ENCODE assay signal across 8 mouse cellular contexts in the genomic region with DNA sequence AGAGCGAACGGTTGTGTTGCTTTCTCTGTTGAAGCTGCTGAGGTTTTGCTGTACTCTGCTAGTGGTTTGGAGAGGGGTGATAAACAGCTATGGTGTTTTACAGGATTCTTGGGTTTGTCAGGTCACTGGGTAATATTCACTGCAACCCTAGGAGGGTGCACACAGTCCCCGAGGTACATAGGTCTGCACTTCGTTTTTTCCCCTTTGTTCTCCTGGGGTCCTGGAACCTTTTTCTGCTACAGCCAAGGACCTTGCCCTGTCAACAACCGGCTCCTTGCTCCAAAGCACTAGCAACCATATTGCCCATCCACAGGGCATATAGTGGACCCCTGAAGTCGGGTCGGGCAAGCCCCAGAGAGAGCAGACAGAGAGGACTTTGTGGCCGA. TPM values are rescaled to one million over a fixed set of nuclear protein-coding genes. Genes with fewer than 3 reads are reported as not detected.
DNase-seq lines count a peak whose midpoint lies in the region; ATAC-seq and TF ChIP-seq lines count a peak whose summit lies in the region.
"Not testable (repeated sequence)": the region's sequence is repeated elsewhere in the genome, so short reads cannot be mapped to it uniquely, and the experiment has no call there.

No protein-coding gene starts in this region.

- TF ChIP-seq CTCF in hindbrain, postnatal 0 days (IDR thresholded peaks at IDR 0.05; ENCODE audit: low read depth); liver, postnatal 0 days (IDR thresholded peaks at IDR 0.05; ENCODE audit: low read depth): not testable (repeated sequence)

- peak; percentile 38 to 55 for DNase-seq in CD8-positive naive resting alpha-beta T cell, adult 2 months (ENCODE audit: low read depth in 2 of 2, low spot score in 2 of 2)
- peak; percentile 17 for DNase-seq in gastrocnemius, postnatal 14 days
- not testable (repeated sequence) for DNase-seq in hindbrain, postnatal 0 days (ENCODE audit: low spot score); liver, postnatal 0 days
- peak; percentile 54 for DNase-seq in layer of hippocampus, adult 11-12 months (ENCODE audit: low spot score)

- peak; percentile 55 for ATAC-seq in common myeloid progenitor, adult 5-6 weeks (replicated peaks; ENCODE audit: low read depth, poor library complexity, severe bottlenecking)
- ATAC-seq in hindbrain, postnatal 0 days: peak; percentile 85
- peak; percentile 82 for ATAC-seq in liver, postnatal 0 days
- ATAC-seq in monocyte, adult 5-6 weeks (replicated peaks; ENCODE audit: insufficient number of reproducible peaks, low FRiP score, low TSS enrichment, poor library complexity, severe bottlenecking): peak; percentile 44
- peak; percentile 90 for ATAC-seq in stomach, embryonic 15.5 days (ENCODE audit: insufficient read depth, low FRiP score, low read depth)

- TF ChIP-seq EP300 in liver, postnatal 0 days (IDR thresholded peaks at IDR 0.05; ENCODE audit: low read depth): not testable (repeated sequence)

- not testable (repeated sequence) for H3K4me2 ChIP-seq in hindbrain, postnatal 0 days (ENCODE audit: low read depth, low read length); liver, postnatal 0 days (ENCODE audit: low read depth, low read length); stomach, embryonic 15.5 days

- not testable (repeated sequence) for H3K9me3 ChIP-seq in hindbrain, postnatal 0 days (ENCODE audit: low read length); liver, postnatal 0 days (ENCODE audit: low read length); stomach, embryonic 15.5 days

- intact Hi-C loops in gastrocnemius, postnatal 14 days (cut with DNase I; ENCODE audit: low total_unique reads): not testable (repeated sequence)

- not testable (repeated sequence) for H3K27ac ChIP-seq in hindbrain, postnatal 0 days; liver, postnatal 0 days (ENCODE audit: low read depth); stomach, embryonic 15.5 days

- H3K4me3 ChIP-seq in hindbrain, postnatal 0 days (ENCODE audit: low read length); liver, postnatal 0 days (ENCODE audit: low read depth, low read length); stomach, embryonic 15.5 days (replicated peaks): not testable (repeated sequence)

- WGBS in hindbrain, postnatal 0 days: 2% methylated on average over 3 of the region's 8 CpGs
- WGBS in liver, postnatal 0 days (ENCODE audit: insufficient replicate concordance): 0% methylated on average over 3 of the region's 8 CpGs
- 0% methylated on average over 3 of the region's 8 CpGs for WGBS in stomach, embryonic 15.5 days

- not testable (repeated sequence) for H3K36me3 ChIP-seq in hindbrain, postnatal 0 days (ENCODE audit: insufficient read depth, low read length); liver, postnatal 0 days (replicated peaks; ENCODE audit: insufficient read depth, low read length); stomach, embryonic 15.5 days

- H3K4me1 ChIP-seq in hindbrain, postnatal 0 days (ENCODE audit: insufficient read depth, low read length); liver, postnatal 0 days (ENCODE audit: insufficient read depth); stomach, embryonic 15.5 days: not testable (repeated sequence)

- H3K27me3 ChIP-seq in hindbrain, postnatal 0 days (ENCODE audit: insufficient read depth, low read length); liver, postnatal 0 days (ENCODE audit: insufficient read depth, low read length); stomach, embryonic 15.5 days (replicated peaks): not testable (repeated sequence)

- not testable (repeated sequence) for H3K9ac ChIP-seq in hindbrain, postnatal 0 days (replicated peaks; ENCODE audit: low read length); liver, postnatal 0 days (replicated peaks); stomach, embryonic 15.5 days

RNA-seq across cellular contexts. Expression of a gene that starts 14.8 kb away (rescaled TPM):
- 55.4 and 62.9 TPM in 2 replicates for total RNA-seq in common myeloid progenitor, adult 5-6 weeks (2017)
- total RNA-seq in gastrocnemius, postnatal 14 days (2021): 10 to 100 TPM; 17.5 to 19.6 TPM
- 18.0 and 19.0 TPM in 2 replicates for total RNA-seq in hindbrain, postnatal 0 days (2014; rRNA removed)
- 95.3 and 96.2 TPM in 2 replicates for polyA plus RNA-seq in hindbrain, postnatal 0 days (2015; fragmentation: Nextera tagmentation; extraction: Ambion mirVana)
- 40.3 and 44.2 TPM in 2 replicates for polyA plus RNA-seq in liver, postnatal 0 days (2015; fragmentation: Nextera tagmentation; extraction: Ambion mirVana)
- total RNA-seq in monocyte, adult 5-6 weeks (2017): 63.1 to 85.9 TPM (median 71.5 TPM) in 3 replicates
- 56.1 and 60.4 TPM in 2 replicates for polyA plus RNA-seq in stomach, embryonic 15.5 days (2015; fragmentation: Nextera tagmentation; extraction: Ambion mirVana)

RNA-seq across cellular contexts. Expression of a gene that starts 54.1 kb away (rescaled TPM):
- 150 and 163 TPM in 2 replicates for total RNA-seq in common myeloid progenitor, adult 5-6 weeks (2017)
- 10 to 100 TPM; 19.1 to 22.9 TPM for total RNA-seq in gastrocnemius, postnatal 14 days (2021)
- total RNA-seq in hindbrain, postnatal 0 days (2014; rRNA removed): 51.9 and 66.0 TPM in 2 replicates
- 222 and 227 TPM in 2 replicates for polyA plus RNA-seq in hindbrain, postnatal 0 days (2015; fragmentation: Nextera tagmentation; extraction: Ambion mirVana)
- polyA plus RNA-seq in liver, postnatal 0 days (2015; fragmentation: Nextera tagmentation; extraction: Ambion mirVana): 119 and 134 TPM in 2 replicates
- 74.5 to 129 TPM (median 113 TPM) in 3 replicates for total RNA-seq in monocyte, adult 5-6 weeks (2017)
- polyA plus RNA-seq in stomach, embryonic 15.5 days (2015; fragmentation: Nextera tagmentation; extraction: Ambion mirVana): 218 and 229 TPM in 2 replicates
